Mouse (Mus musculus): Measurements from ENCODE around the gene Flvcr2.

DNA sequence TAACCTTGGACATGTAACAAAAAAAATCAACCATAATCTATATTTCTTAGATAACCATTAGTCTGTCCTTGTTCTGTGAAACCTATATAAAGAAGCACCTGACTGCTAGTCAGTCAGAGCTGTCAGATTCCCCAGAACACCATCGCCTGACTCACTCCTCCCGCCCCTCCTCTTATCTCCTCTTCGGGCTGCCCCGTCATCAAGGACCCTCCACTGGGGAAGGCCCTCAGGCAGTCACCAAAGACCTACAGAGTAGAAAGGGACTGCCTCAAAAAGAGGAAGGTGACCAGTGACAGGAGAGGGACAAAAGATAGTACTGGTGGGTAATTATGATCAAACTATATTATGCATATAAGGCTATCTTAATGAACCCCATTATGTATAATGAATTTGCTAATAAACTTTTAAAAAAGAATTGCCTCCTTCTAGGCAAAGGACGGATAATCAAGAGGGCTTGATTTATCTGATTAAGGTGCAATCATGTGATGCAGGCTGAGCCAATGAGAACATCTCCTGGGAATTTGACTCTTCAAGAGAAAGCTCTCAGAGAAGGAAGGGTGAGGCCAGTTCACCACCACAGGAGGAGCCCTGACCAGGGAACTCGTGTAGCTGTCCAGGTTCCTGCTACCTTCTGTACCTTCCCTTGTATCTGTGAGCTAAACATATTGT lies 19.5 kb upstream of the Flvcr2 start:
- TF ChIP-seq CTCF (IDR thresholded peaks at IDR 0.05; ENCODE audit: low read depth) (no peak), EP300 (IDR thresholded peaks at IDR 0.05; ENCODE audit: low read depth) (no peak)

Data from liver, embryonic 14.5 days (tissue).